ENCODE assay signal across 11 mouse cellular contexts in the genomic region with DNA sequence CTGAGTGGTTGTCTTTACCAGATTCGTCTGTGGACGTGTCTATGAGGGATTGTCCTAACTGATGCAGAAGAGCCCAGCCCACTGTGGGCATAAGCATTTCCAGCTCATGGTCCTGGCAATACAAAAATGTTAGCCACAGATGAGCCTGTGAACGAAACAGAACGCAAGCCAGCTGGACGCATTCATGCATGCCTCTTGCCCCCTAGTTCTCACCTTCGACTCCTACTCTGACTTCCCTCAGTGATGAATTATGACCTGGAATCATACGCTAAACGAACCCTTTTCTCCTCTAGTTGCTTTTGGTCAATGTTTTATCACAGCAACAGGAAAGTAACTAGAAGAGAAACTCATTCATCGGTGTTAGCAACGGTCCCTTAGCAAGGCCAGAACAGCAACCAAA.
"Had no signal": no experiment of that assay in that cellular context is flagged by ENCODE, and none has a peak within 500 bp of the region (broad histone marks: within the 10 kb centered on the region; RNA-seq: fewer than 3 reads in every experiment).

No protein-coding gene starts in this region.

- DNase-seq: layer of hippocampus, adult 9-11 months; liver; lung, adult 18-20 months; lung, postnatal 10 days; lung, postnatal 36 days; right cerebral cortex, adult 18-20 months; right cerebral cortex, postnatal 14 days; right cerebral cortex, postnatal 4 days; thymus, adult 2 months; thymus, postnatal 14 days; thymus, postnatal 4 days had no signal
